Mouse (Mus musculus) c-Kit-negative CD71-positive TER-119-positive erythroid progenitor cells, embryonic 14.5 days (primary cell): Measurements from ENCODE around the gene Psmd3.
A peak's percentile ranks its signal among the peaks of the same experiment; 100 is the strongest.
"Not testable (repeated sequence)": the region's sequence is repeated elsewhere in the genome, so short reads cannot be mapped to it uniquely, and the experiment has no call there.

Experiments used
- DNase-seq: peaks from one replicate; pipeline ENCODE4 v3.0.0-alpha.2; 2013; ENCODE audit warnings: low read depth, low spot score

The Psmd3 gene

GRCm38 (mm10) chr11:98681786-98682745 is at the start of gene Psmd3:
Psmd3 (plus strand) TSS chr11:98682554.
- DNase-seq = peak; percentile 98

GRCm38 (mm10) chr11:98635312-98635970 is 46.9 kb upstream of the Psmd3 start:
- not testable (repeated sequence) for DNase-seq

- no peak for DNase-seq
Observed at GRCm38 (mm10) chr11:98637501-98637900, 44.9 kb upstream of the Psmd3 start.

- no peak for DNase-seq
Observed at GRCm38 (mm10) chr11:98640091-98640490, 42.3 kb upstream of the Psmd3 start.

DNA sequence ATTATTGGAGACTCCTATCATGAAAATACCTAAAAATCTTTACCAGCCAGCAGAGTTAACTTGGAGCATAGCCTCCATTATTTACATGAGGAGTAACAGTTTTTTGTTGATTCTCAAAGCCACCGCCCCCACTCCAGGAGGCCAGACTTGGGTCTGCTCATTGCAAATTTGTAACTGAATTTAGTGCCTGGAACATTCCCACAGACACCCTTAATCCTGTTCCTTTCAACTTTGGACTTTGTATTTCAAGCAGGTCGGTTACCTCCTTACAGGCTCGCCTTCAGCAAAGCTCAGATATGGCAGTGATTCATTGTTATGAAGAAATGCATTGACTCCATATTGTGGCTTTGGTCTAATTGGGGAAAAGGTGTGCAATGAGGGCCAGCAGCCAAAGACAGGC is 37.6 kb upstream of the Psmd3 start:
- DNase-seq = no peak

DNA sequence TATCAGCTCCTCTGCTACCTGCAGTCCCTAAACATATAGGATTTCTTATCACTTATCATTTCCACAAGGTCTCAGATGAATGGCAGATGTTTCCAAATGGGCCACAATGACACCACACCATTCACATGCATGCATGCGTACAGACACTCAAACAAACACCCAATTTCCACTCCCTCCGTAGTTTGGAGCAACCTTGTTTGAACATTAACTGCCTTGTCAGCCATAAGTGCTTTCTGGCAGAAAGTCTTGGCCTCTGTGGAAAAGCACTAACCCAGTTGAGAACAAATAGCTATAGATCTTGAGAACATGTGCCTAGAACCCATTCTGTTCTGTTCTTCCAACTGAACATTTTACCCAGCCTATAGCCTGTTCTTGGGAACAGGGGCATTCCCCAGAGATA is 36.4 kb upstream of the Psmd3 start:
- DNase-seq = no peak

DNA sequence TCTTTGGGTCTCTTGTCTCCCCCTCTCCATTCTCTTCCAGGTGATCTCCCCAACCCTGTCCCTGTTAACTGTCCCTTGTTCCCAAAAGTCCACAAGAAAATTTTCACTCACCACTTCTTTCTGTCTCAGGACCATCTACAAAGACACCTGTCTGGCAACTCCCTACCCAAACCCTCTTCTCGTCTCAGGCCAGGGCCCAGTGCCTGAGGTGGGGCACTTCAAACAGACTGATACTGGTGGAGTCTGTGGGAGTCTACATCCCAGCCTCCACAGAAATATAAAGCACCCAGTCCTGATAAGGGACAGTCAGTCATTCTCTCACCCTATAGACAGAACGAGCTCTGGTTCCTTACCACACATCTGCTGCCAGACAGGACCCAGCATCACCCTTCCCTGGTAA is 35.9 kb upstream of the Psmd3 start, which contains the start of gene Gsdma2:
TSS of gene Gsdma2 (plus strand) at position 301 of the 400 bp plus-strand sequence.
- DNase-seq = no peak

GRCm38 (mm10) chr11:98655076-98655475 is 27.3 kb upstream of the Psmd3 start:
- DNase-seq = not testable (repeated sequence)

- DNase-seq = peak; percentile 44
Observed at GRCm38 (mm10) chr11:98660517-98660916, 21.8 kb upstream of the Psmd3 start.

- DNase-seq = no peak
Observed at GRCm38 (mm10) chr11:98664091-98664490, 18.3 kb upstream of the Psmd3 start, which contains the start of gene Gsdma. Gsdma (plus strand) TSS chr11:98664351.

- no peak for DNase-seq
Observed at GRCm38 (mm10) chr11:98668984-98669383, 13.4 kb upstream of the Psmd3 start.

DNA sequence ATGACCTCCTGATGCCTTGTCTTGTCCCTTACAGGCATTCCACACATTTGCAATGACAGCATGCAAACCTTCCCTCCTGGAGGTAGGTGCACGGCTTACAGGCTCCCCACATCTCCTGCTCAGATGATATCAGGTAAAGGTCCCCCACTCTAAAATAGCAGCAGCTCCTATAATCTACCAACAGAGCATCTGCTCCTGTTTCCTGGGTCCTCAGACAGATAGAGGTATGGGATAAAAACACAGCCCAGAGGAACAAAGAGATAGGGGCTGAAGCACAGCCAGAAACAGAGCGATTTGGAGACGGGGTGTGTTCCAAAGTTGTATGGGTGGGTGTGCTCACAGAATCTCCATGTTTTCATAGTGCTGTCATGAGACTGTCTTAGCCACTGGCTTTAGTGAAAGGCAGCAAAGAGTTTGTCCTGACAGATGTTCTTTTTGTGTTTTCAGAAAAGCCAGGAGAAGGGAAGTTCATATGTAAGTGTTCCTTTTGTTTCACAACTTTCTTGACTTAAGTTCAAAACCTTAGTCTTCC is 11.0 kb upstream of the Psmd3 start:
- DNase-seq = no peak

GRCm38 (mm10) chr11:98671857-98672256 is 10.5 kb upstream of the Psmd3 start:
- peak; percentile 26 for DNase-seq

DNA sequence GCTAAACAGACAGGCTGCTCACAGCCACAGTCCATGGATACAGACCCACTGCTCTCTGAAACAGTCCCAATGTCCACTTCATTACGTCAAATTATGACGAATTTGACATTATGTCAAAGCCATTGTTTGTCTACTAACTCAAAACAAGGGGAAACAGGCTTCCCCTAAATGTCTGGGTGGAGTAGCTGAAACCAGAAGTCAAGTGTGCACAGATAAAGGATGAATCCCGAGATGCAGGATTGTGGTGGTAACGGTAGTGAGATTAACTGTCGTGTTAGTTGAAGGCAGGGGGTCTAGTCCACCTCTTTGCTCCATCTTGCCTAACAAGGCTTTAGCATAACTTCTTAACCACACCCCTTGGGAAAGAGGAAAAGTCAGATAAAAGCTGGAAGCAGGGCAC is 9.9 kb upstream of the Psmd3 start:
- DNase-seq = no peak

GRCm38 (mm10) chr11:98673136-98673535 is 9.2 kb upstream of the Psmd3 start:
- DNase-seq = not testable (repeated sequence)

- DNase-seq = no peak
Observed at GRCm38 (mm10) chr11:98675829-98676363, 6.5 kb upstream of the Psmd3 start.

GRCm38 (mm10) chr11:98680023-98680422 is 2.3 kb upstream of the Psmd3 start:
- DNase-seq = no peak

- DNase-seq = not testable (repeated sequence)
Observed at GRCm38 (mm10) chr11:98680595-98680994, 1.8 kb upstream of the Psmd3 start.

DNA sequence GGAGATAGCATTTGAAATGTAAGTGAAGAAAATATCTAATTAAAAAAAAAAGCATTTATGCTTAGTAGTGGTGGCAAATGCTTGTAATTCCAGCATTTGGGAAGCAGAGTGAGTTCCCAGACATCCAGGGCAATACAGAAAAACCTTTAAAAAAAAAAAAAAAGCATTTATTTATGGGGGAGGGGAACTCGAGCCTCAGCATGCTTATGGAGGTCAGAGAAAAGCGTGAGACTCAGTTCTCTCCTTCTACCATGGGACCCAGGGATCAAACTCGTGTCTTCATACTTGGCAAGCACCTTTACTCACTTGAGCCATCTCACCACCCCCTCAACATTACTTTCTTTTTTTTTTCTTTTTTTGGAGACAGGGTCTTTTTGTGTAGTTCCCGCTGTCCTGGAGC is 1.2 kb upstream of the Psmd3 start:
- DNase-seq = no peak

DNA sequence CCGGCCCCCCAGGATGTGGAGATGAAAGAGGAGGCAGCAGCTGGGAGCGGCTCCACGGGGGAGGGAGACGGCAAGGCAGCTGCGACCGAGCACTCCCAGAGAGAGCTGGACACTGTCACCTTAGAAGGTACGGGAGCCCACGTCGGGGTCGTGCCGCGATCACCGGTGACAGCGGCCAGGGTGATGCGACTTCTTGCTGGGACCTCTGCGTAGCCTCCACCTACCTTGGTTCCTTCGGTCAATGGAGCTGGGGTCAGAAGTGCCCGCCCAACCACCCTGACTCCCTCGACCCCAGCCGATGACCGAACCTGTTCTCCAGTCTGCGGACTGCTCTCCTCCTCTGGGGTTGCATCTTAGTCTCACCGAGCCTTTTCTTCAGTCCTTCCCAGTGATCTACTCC is 457 bp downstream of the Psmd3 start:
- DNase-seq = peak; percentile 27

GRCm38 (mm10) chr11:98685642-98686041 is 3.3 kb downstream of the Psmd3 start:
- no peak for DNase-seq

DNA sequence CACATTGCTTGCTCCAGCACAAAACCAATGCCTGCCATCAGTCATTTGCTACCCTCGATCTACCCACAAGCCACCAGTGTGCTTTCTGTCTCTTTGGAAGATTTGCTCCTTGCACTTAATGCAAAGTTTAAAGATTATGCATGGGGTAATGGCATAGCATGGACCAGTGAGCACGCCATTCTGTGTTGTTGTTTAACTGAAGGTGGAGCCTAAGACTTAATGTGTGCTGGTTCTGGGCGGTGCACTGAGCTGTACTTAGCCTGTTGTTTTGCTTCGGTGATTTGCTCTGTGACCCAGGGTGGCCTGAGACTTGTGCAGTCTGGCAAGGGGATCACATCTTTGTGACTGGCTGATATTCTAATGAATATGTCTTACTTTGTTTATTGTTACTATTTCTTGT is 4.6 kb downstream of the Psmd3 start:
- DNase-seq = no peak
